Mouse (Mus musculus): ENCODE data around the gene Gm20806. TPM values are rescaled to one million over a fixed set of nuclear protein-coding genes. Genes with fewer than 3 reads are reported as not detected.

Gene Gm20806
- not detected for polyA plus RNA-seq (2015; fragmentation: Illumina TruSeq; extraction: RNeasy Lipid Tissue Mini Kit (QIAGEN cat#74804); ENCODE audit: insufficient read depth, low replicate concordance)

DNA sequence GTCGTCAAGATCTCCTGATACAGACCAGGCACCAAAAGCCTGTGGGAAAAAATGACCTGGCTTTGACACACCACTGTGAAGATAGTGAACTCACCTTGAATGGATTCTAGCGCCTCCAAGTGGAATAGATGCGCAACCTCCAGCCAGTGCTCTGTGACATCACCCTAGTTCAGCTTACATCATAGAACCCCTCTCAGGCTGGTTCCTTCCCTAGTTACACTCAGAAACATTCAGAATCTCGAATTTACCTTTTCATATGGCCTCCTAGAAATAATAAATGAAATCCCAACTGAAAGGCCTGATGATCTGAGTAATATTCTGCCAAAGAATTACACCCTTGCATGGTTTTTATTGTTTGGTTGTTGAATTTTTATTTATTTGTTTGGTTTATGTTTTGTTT lies at the start of gene Gm20806:
Gene Gm20806 (minus strand): TSS at position 101 of the 400 bp plus-strand sequence.

